Mouse (Mus musculus): ENCODE measurements around the gene Ppp1r18.

DNA sequence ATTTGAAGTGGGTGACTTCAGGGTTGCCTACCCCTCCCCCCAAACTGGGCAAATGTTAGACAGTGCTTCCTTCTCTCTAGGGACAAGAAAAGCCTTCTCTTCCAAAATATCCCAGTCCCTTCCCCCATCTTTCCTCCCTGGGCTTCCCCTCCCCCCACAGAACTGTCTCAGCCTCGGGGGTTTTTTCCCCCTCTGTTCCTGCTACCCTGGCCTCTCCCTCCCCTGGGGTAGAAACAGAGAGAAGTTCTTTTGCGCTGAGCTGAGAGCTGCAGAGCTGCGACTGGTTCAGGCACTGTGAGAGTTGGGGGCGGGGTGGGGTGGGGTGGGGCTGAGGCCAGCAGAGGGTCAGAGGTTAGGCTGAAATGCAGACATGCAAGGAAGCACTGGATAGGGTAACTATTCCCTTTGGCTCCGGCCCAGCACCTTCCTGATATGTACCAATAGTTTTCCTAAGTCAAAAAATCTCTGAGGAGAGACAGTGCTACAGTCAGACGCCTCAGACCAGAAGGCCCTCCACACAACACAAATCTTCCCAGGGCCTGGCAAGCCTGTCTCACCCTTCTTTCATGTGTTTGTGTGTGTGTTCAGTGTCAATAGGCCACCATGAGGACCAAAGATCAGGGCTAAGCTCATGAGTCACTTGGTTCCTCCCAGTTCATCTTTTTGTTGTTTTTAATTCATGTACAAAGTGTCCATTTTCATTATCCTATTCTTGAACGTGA is 4.1 kb downstream of the Ppp1r18 start:
- TF ChIP-seq CTCF (IDR thresholded peaks at IDR 0.05; ENCODE audit: control insufficient read depth, insufficient read depth, low read length) = no peak
- no peak for TF ChIP-seq POLR2A (IDR thresholded peaks at IDR 0.05; ENCODE audit: borderline replicate concordance, control insufficient read depth, low read depth, low read length)
